Comparison of ENCODE assay signal across 16 mouse cellular contexts in the genomic region with DNA sequence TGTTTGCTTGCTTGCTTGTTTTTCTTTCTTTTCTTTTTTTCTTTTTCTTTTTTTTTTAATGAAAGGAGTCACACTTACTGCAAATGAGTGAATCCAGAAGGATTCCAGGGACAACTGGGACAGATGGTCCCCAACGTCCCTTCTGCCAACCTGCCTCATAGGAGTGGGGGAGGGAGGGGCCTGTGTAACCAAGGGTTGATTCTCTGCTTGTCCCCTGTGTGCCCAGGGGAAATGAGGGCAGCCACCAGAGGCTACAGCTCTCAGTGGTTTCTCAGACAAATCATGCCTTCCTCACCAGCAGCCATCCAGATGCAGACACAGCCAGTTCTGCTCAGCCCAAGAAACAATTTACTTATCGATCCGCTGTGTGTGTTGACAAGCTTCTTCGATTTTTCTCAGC. TPM values are rescaled to one million over a fixed set of nuclear protein-coding genes. Genes with fewer than 3 reads are reported as not detected.
A peak's percentile ranks its signal among the peaks of the same experiment; 100 is the strongest.
DNase-seq lines count a peak whose midpoint lies in the region; ATAC-seq lines count a peak whose summit lies in the region.
"Had no signal": no experiment of that assay in that cellular context is flagged by ENCODE, and none has a peak within 500 bp of the region (broad histone marks: within the 10 kb centered on the region; RNA-seq: fewer than 3 reads in every experiment).

No protein-coding gene starts in this region.

- H3K27me3 ChIP-seq in forebrain, embryonic 12.5 days = no peaks in the 10 kb centered on the region
- H3K27me3 ChIP-seq in forebrain, embryonic 11.5 days (ENCODE audit: control insufficient read depth, insufficient read depth, low read length) = no peaks in the 10 kb centered on the region
- H3K27me3 ChIP-seq in forebrain, embryonic 14.5 days (replicated peaks; ENCODE audit: control insufficient read depth, insufficient read depth, low read length) = no peaks in the 10 kb centered on the region

- no peaks in the 10 kb centered on the region for H3K9me3 ChIP-seq in forebrain, embryonic 12.5 days
- H3K9me3 ChIP-seq in forebrain, embryonic 11.5 days (ENCODE audit: control insufficient read depth, low read length) = no peaks in the 10 kb centered on the region
- H3K9me3 ChIP-seq in forebrain, embryonic 14.5 days (replicated peaks; ENCODE audit: control insufficient read depth, low read length) = no peaks in the 10 kb centered on the region

- DNase-seq in forebrain, embryonic 11.5 days (ENCODE audit: low spot score) = no peak
- peak; percentile 65 to 69 for DNase-seq in spleen, postnatal 36 days (ENCODE audit: low spot score in 2 of 2)
- no peak for DNase-seq in spleen, adult 12 weeks (ENCODE audit: low spot score)
- peak; percentile 71 for DNase-seq in forebrain, embryonic 14.5 days (ENCODE audit: low spot score)
- no peak for DNase-seq in gastrocnemius, adult 18-20 months (ENCODE audit: low spot score)
- DNase-seq: heart, adult 2 months; kidney, postnatal 36 days; lung, postnatal 4 days; right cerebral cortex, postnatal 25 days had no signal

- H3K36me3 ChIP-seq in forebrain, embryonic 12.5 days (replicated peaks) = no peaks in the 10 kb centered on the region
- H3K36me3 ChIP-seq in forebrain, embryonic 11.5 days (ENCODE audit: control insufficient read depth, insufficient read depth, low read length) = no peaks in the 10 kb centered on the region
- H3K36me3 ChIP-seq in forebrain, embryonic 14.5 days (ENCODE audit: control insufficient read depth, insufficient read depth, low read length) = no peaks in the 10 kb centered on the region

- no peak overlapping the region for H3K9ac ChIP-seq in forebrain, embryonic 12.5 days
- H3K9ac ChIP-seq in forebrain, embryonic 11.5 days (ENCODE audit: low read length) = no peak overlapping the region
- no peak overlapping the region for H3K9ac ChIP-seq in forebrain, embryonic 14.5 days (ENCODE audit: low read length)

- 0 out of 2 replicates have a peak overlapping the region, but pooled peaks have one; percentile 43 for H3K27ac ChIP-seq in forebrain, embryonic 12.5 days
- H3K27ac ChIP-seq in forebrain, embryonic 11.5 days (ENCODE audit: low read depth, low read length) = no peak overlapping the region
- 0 out of 2 replicates have a peak overlapping the region, but pooled peaks have one; percentile 14 for H3K27ac ChIP-seq in forebrain, embryonic 14.5 days (ENCODE audit: low read depth, low read length)
- H3K27ac ChIP-seq: heart, adult 2 months; stomach, postnatal 0 days had no signal

- no peak overlapping the region for H3K4me3 ChIP-seq in forebrain, embryonic 12.5 days (replicated peaks)
- no peak overlapping the region for H3K4me3 ChIP-seq in forebrain, embryonic 11.5 days (ENCODE audit: low read depth, low read length)
- no peak overlapping the region for H3K4me3 ChIP-seq in forebrain, embryonic 14.5 days (ENCODE audit: low read depth, low read length)
- H3K4me3 ChIP-seq: heart, adult 2 months had no signal

- peak; percentile 68; the same call in 1 of the 2 replicates for ATAC-seq in forebrain, embryonic 12.5 days (ENCODE audit: low FRiP score)
- no peak; the same call in 1 of the 2 replicates for ATAC-seq in forebrain, embryonic 11.5 days (replicated peaks; ENCODE audit: low FRiP score)
- ATAC-seq in forebrain, embryonic 14.5 days = peak; percentile 85
- ATAC-seq in erythroblast, adult 5-6 weeks (replicated peaks; ENCODE audit: low FRiP score, poor library complexity, severe bottlenecking) = no peak
- ATAC-seq in frontal cortex, adult (ENCODE audit: low TSS enrichment) = no peak

- H3K4me2 ChIP-seq in forebrain, embryonic 12.5 days = no peak overlapping the region
- H3K4me2 ChIP-seq in forebrain, embryonic 11.5 days (ENCODE audit: low read depth, low read length, severe bottlenecking) = no peak overlapping the region
- no peak overlapping the region for H3K4me2 ChIP-seq in forebrain, embryonic 14.5 days (ENCODE audit: low read length)
- H3K4me2 ChIP-seq: liver, embryonic 11.5 days had no signal

- WGBS in forebrain, embryonic 12.5 days = 66% methylated on average over 4 of the region's 4 CpGs
- 71% methylated on average over 4 of the region's 4 CpGs for WGBS in forebrain, embryonic 11.5 days
- WGBS in forebrain, embryonic 14.5 days = 72% methylated on average over 4 of the region's 4 CpGs

- peaks cover 4% of the 10 kb centered on the region for H3K4me1 ChIP-seq in forebrain, embryonic 12.5 days
- H3K4me1 ChIP-seq in forebrain, embryonic 11.5 days (replicated peaks; ENCODE audit: control insufficient read depth, insufficient read depth, low read length) = no peaks in the 10 kb centered on the region; the same call in 1 of the 2 replicates
- H3K4me1 ChIP-seq in forebrain, embryonic 14.5 days (ENCODE audit: control insufficient read depth, insufficient read depth, low read length) = peaks cover 6% of the 10 kb centered on the region; the same call in 1 of the 2 replicates

RNA-seq across cellular contexts. Expression of gene Klf13, which starts 32.3 kb away (rescaled TPM):
- 21.9 and 26.1 TPM in 2 replicates for polyA plus RNA-seq in forebrain, embryonic 12.5 days (2016; fragmentation: Nextera tagmentation; extraction: Ambion mirVana)
- 26.6 and 28.1 TPM in 2 replicates for polyA plus RNA-seq in forebrain, embryonic 11.5 days (2014; fragmentation: Nextera tagmentation; extraction: Ambion mirVana)
- 28.2 and 33.2 TPM in 2 replicates for polyA plus RNA-seq in forebrain, embryonic 14.5 days (2014; fragmentation: Nextera tagmentation; extraction: Ambion mirVana)
- total RNA-seq in erythroblast, adult 5-6 weeks (2015; ENCODE audit: low replicate concordance) = 29.4 and 32.6 TPM in 2 replicates
- total RNA-seq in erythroblast, adult 5-6 weeks (2017; ENCODE audit: low replicate concordance) = 16.7 and 36.9 TPM in 2 replicates
- total RNA-seq in gastrocnemius, adult 18-20 months (2021) = 10 to 100 TPM; 33.3 to 55.3 TPM

RNA-seq across cellular contexts. Expression of gene E030018B13Rik, which starts 54.3 kb away (rescaled TPM):
- not detected in 2 replicates for polyA plus RNA-seq in forebrain, embryonic 12.5 days (2016; fragmentation: Nextera tagmentation; extraction: Ambion mirVana)
- not detected in 2 replicates for polyA plus RNA-seq in forebrain, embryonic 11.5 days (2014; fragmentation: Nextera tagmentation; extraction: Ambion mirVana)
- polyA plus RNA-seq in forebrain, embryonic 14.5 days (2014; fragmentation: Nextera tagmentation; extraction: Ambion mirVana) = not detected in 2 replicates
- total RNA-seq in erythroblast, adult 5-6 weeks (2015; ENCODE audit: low replicate concordance) = not detected in 2 replicates
- total RNA-seq in erythroblast, adult 5-6 weeks (2017; ENCODE audit: low replicate concordance) = not detected in 2 replicates
- total RNA-seq in gastrocnemius, adult 18-20 months (2021) = not detected
- total RNA-seq: heart, adult 2 months; left cerebral cortex, adult 8-10 months; neutrophil, adult 5-6 weeks had no signal
- polyA plus RNA-seq: heart, adult 2 months; liver, embryonic 11.5 days; stomach, postnatal 0 days had no signal

Comparison
In these comparisons a context has a peak if more than half of its experiments do, and no peak if none do; other contexts are left out.
1. ATAC-seq: peak in forebrain, embryonic 12.5 days (single experiment) and forebrain, embryonic 14.5 days (single experiment); none in forebrain, embryonic 11.5 days (single experiment), erythroblast, adult 5-6 weeks (single experiment) and frontal cortex, adult (single experiment).
2. DNase-seq: peak in spleen, postnatal 36 days (2 of 2) and forebrain, embryonic 14.5 days (single experiment); none in forebrain, embryonic 11.5 days (single experiment), spleen, adult 12 weeks (single experiment) and gastrocnemius, adult 18-20 months (single experiment).